Mouse (Mus musculus): ENCODE measurements around the gene Frmd5.
"Not testable (repeated sequence)": the region's sequence is repeated elsewhere in the genome, so short reads cannot be mapped to it uniquely, and the experiment has no call there.

Gene Frmd5

GRCm38 (mm10) chr2:121806959-121807653 is at the start of gene Frmd5:
Frmd5 (minus strand) TSS chr2:121807087.
- peak; percentile 87 to 88 for DNase-seq

GRCm38 (mm10) chr2:121853974-121854373 is 47.1 kb upstream of the Frmd5 start:
- no peak for DNase-seq

DNA sequence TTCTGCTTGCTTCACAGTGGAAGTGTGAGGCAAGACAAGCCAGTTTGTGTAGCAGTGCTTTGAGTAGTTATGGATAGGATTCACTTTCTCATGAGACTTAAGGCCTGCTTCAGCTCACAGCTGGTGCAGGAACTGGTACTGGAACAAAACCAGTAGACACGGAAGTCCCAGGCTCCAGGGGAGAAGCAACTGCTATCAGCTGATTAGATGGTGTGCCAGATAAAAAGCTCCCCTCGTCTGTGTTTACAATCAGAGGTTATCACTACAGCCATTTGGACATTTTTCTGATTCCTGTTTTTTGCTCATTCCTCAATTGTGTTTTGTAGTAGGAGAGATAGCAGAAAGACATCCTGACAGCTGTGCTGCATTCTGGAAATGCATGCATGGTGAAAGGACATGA is 45.2 kb upstream of the Frmd5 start:
- no peak for DNase-seq

DNA sequence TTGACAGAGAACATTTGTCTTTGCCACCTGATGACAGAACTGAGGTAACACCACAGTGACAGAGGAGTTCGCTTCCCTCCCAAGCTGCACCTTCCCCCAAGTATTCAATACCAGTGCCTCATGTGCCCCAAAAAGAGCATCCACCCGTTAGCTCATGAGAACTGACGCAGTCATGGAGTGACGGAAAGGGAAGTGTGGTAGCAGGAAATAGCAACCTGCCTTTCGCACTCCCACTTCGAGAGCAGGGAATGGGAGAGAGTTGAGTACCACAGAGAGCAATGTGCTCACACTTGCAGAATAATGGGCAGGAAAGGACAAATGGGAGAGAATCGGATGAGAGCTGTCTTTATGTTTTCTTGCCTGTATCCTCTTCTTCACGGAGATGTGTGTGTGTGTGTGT is 39.2 kb upstream of the Frmd5 start:
- DNase-seq: no peak

GRCm38 (mm10) chr2:121842249-121842648 is 35.4 kb upstream of the Frmd5 start:
- DNase-seq: no peak

- DNase-seq: no peak
Measured at GRCm38 (mm10) chr2:121841453-121841852, 34.6 kb upstream of the Frmd5 start.

GRCm38 (mm10) chr2:121834926-121835325 is 28.0 kb upstream of the Frmd5 start:
- DNase-seq: no peak

- DNase-seq: peak; percentile 32 to 34
Measured at GRCm38 (mm10) chr2:121832484-121832894, 25.6 kb upstream of the Frmd5 start.

- no peak for DNase-seq
Measured at GRCm38 (mm10) chr2:121828411-121828810, 21.5 kb upstream of the Frmd5 start.

DNA sequence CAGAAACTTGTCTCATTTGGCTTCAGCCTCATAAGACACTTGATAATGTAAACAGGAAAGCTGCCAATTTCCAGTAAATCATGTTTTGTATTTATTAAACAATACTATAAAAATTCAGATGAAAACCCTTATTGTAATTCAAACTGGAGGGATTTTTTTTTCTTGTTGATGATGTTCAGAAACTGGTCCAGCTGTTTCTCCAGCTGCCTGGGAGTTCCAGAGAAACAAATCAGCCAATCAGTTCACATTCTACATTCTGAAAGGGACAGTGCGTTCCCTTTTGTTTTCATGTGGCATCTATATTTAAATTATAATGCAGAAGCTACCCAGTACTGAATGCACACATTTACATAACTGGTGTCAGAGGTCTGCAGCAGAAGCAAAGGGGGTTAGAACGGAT is 19.3 kb upstream of the Frmd5 start:
- DNase-seq: no peak

- no peak for DNase-seq
Measured at GRCm38 (mm10) chr2:121824653-121825052, 17.8 kb upstream of the Frmd5 start.

DNA sequence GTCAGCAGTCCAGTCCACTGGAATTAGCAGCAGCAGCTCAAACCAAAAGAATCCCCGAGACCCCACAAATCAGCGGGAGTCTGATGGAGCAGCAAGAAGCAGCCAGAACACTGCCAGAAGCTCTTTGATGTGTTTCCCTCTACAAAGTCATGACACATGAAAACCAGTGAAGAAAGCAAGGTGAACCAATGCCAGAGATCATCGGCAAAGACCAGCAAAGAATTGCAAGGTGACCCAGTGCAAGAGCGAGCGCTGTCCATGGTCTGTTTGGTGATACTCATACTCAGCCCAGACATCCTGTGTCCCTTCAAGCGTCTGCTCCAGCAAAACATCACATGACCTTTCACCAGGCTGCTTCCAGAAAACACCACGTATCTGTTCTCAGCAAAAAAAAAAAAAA is 14.9 kb upstream of the Frmd5 start:
- DNase-seq: no peak

DNA sequence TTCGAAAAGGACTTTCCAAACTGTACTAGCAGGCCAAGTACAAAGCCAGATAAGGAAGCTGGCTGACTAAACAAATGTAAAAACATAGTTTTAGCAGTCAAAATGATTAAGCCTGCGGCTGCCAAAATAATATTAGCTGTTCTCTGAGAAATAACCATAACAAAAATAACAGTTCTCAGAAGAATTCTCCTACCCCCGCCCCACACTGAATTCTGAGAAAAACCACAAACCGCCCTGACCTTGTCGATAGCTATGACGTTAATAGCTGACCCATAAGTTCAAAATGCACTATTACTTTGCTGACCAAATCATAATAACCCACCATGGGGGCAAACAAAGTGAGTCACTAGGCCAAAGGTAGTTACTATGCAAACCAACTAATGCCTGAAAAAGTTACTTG is 4.0 kb upstream of the Frmd5 start:
- DNase-seq: not testable (repeated sequence)

DNA sequence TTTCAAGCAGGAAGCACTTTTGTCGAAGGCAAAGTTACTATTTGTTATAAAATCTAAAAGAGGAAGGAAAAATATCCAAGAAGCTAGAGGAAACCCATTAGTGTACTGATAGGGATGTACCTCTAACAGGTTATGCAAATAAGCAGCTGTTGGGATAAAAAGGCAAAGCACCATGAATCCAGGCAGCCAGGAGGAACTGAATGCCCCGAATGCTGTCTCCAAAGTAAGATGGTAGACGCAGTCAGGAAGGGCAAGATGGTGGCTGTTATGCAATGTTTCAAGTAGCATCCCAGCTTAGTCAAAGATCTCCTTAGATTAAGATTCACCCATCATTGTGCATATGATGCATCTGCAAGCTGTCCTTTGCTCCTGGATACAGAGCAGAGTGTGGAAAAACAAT is 2.2 kb upstream of the Frmd5 start:
- no peak for DNase-seq

DNA sequence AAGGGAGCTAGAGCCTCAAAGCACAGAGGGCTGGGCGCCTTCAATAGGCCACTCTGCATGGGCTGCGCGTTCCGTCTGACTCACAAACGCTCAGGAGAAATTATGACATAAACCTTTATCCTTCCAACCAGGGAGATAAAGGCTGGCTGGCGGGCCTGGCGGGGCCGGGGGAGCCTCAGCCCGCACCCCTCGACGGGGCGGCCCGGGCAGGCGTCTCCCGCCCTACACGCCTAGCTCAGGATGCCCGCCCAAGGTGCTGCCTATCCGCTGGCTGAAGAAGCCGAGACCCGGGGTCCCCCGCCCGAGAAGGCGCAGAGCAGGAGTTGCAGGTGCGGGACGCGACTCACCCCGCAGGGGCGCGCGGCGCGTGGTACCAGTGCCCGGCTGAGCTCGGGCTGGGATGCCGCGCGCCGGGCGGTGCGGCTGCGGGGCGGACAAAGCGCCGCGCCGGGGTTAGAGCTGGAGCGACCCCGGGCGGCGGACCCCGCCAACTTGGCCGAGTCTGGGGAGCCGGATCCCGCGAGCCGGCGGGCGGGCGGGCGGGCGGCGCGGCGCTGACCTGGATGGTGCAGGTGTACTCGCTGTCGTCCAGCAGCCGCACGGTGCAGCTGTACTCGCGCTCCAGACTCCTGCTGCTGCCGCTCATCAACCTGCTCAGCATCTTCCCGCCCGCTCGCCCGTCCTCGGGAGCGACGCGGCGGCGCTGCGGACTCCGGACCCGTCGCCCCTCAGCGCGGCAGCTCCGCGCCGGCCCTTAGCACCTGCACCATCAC is 530 bp downstream of the Frmd5 start:
- DNase-seq: no peak

DNA sequence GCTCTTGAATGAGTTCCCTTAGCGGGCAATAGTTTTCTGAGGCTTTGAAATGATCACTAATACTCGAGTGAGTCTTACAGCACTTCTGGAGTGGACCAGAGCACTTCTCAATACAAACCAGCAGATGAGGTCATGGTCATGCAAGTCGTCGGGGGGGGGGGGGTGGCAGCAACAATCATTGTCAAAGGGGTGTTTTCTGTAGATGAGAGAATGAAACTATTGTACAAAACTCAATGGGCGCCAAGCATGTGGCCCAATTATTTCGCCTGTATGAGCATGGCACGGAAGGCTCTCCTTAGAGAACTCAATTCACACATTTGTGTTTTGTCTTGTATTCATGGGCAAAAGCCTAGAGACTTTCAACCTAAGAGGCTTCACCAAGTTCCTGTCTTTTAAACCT is 7.8 kb downstream of the Frmd5 start:
- DNase-seq: no peak

DNA sequence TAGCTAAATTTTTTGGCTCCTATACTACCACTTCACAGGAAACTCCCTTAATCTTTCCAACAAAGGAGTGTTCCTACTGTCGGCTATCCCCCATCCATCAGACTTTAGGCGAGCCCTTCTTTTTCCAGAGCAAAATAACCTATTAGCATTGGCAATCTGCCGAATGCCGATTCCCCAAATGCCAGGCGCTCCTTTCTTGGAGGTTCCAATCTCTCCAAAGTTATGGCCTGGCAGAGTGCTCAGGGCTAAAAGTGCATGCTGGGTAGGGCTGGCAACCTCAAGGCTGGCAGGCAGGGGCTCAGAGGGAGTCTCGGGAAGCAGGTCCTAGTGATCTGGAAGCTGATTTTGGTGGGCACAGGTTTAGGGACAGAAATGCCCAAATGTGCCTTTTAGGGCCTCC is 10.9 kb downstream of the Frmd5 start:
- DNase-seq: no peak

DNA sequence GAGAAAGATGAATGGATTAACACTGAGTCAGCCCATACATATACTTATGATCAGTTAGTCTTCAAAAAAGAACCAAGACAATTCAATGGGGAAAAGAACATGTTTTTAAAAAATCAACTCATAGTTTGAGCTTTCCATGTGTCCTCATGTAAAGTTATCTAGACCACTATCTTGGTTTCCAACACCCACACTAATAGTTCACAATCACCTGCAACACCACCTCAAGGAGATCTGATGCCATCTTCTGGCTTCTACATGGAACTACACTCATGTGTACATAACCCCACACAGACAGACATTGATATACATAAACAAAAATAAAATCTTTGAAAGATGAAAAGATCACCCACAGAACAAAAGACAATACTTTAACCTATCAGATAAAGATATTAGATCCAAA is 17.1 kb downstream of the Frmd5 start:
- DNase-seq: no peak

DNA sequence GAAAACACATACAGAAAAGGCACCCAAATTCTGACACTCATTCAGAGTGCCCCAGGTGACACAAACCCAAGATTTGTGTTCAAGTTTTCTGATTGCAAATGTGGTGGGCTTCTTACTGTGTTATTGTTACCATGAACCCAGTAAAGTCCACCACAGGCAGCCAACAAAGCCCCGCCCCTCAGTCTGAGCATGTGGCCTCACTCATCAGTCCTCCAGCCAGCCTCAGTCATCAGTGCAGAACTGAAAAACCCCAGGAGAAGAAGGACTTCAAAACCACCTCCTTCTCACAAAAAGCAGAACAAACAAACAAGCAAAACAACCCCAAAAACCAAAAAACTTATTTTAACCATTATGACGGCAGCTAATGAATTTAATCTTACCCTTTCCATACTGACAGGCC is 18.5 kb downstream of the Frmd5 start:
- DNase-seq: no peak

GRCm38 (mm10) chr2:121787767-121788166 is 19.1 kb downstream of the Frmd5 start:
- DNase-seq: no peak

GRCm38 (mm10) chr2:121787271-121787670 is 19.6 kb downstream of the Frmd5 start:
- no peak for DNase-seq

GRCm38 (mm10) chr2:121776219-121776618 is 30.7 kb downstream of the Frmd5 start:
- DNase-seq: no peak

GRCm38 (mm10) chr2:121764851-121765250 is 42.0 kb downstream of the Frmd5 start:
- DNase-seq: no peak

DNA sequence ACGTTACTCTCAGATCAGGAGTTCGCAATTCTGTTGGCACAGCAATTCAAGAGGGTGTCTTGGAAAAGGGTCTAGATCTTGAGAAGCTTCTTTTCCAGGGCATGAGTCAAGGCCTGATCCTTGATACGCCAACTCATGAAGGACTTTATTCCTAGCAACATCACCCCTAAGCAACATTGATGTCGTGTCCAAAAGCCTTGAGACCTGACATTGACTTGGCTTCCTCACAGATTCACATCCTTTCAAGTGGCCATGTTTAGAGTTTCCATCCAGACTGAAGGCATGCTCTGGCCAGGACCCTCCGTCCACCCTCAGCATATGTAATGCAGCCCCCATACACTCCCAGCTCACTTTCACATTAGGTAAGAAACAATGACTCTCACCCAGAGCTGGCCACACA is 45.0 kb downstream of the Frmd5 start:
- no peak for DNase-seq

Measured in kidney, adult 8-10 months (tissue).